Mouse (Mus musculus) liver, adult 10 weeks (tissue): ENCODE data around the gene Msantd1. TPM values are rescaled to one million over a fixed set of nuclear protein-coding genes. Genes with fewer than 3 reads are reported as not detected.

Experiments
- polyA plus RNA-seq: library from polyadenylated mRNA; stranded (reverse); fragments of 350-450 nt; fragmentation: Illumina TruSeq; extraction: RNeasy Lipid Tissue Mini Kit (QIAGEN cat#74804); gene quantifications from one replicate; pipeline ENCODE4 v1.2.3, GENCODE M21; 2014; ENCODE audit warnings: low read depth, low replicate concordance

Gene Msantd1
- polyA plus RNA-seq: not detected

DNA sequence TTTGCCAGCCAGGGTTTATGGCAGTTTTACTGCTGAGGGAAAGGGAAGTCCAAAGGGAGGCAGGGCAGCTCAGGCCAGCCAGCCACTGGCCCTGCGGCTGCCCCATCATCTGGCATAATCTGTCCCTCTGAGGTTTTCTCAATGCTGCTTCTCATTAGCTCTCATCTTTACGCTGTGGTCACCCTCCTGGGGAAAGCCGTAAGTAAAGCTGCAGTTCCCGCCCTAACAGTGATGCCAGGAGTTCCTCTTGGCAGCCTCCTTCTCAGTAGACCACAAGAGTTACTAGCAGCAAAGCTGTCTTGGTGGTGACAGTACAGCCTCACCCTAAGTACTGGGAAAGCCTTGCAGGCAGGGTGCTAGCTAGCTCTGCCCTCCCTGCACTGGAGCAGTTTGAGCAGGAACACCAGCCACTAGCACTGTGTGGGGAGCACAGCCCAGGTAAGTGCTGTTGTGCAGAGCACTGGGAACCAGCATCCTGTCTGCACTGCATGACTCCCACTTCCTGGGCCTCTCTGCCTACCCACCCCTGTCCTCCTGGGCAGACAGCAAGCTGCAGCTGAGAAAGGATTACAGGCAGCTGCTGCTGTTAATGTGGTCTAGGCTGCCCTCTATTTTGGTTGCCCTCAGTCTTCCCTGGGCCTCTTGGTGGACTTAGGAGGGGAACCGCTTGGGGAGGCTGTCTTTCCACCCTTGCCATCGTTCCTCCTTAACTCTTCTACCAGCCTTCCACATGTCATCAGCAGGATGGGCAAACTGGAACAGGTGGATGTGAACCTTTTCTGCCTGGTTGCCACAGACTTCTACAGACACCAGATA is at the start of gene Msantd1:
Gene Msantd1 (plus strand): TSS at position 103 of the 816 bp plus-strand sequence.

GRCm38 (mm10) chr5:34948861-34949760 is 41.3 kb downstream of the Msantd1 start, which contains the start of gene Rgs12:
Gene Rgs12, plus strand, starts transcription at chr5:34949445.

Other genes with a start within 250 kb of the Msantd1 start
- gene Nop14, start 247.9 kb upstream of the Msantd1 start, polyA plus RNA-seq: 12.1 TPM
- 3.2 TPM for gene Grk4, start 247.6 kb upstream of the Msantd1 start, polyA plus RNA-seq
- gene Htt, start 146.3 kb upstream of the Msantd1 start, polyA plus RNA-seq: 2.3 TPM
- 2.0 TPM for gene Rgs12, start 41.4 kb downstream of the Msantd1 start, polyA plus RNA-seq
- 14.4 TPM for gene Hgfac, start 133.5 kb downstream of the Msantd1 start, polyA plus RNA-seq
- gene Dok7, start 148.8 kb downstream of the Msantd1 start, polyA plus RNA-seq: not detected
- 6.3 TPM for gene Lrpap1, start 197.8 kb downstream of the Msantd1 start, polyA plus RNA-seq